Mouse (Mus musculus): ENCODE data around the gene Asic5. TPM values are rescaled to one million over a fixed set of nuclear protein-coding genes. Genes with fewer than 3 reads are reported as not detected.

The Asic5 gene
- total RNA-seq, 2 experiments from 2014 or later: not detected

GRCm38 (mm10) chr3:82061402-82062180, 79.5 kb downstream of the Asic5 start:
- intact Hi-C loops (cut with DNase I): no loop called here
- DNase-seq: no peak

- DNase-seq: no peak
- intact Hi-C loops (cut with DNase I): no loop called here
These were observed 85.7 kb downstream of the Asic5 start for GRCm38 (mm10) chr3:82067830-82068229.

Other genes starting within 250 kb of the Asic5 start
- 1 to 10 TPM; 3.7 to 3.9 TPM for gene Ctso, start 49.7 kb upstream of the Asic5 start, total RNA-seq (2021)
- gene Tdo2, start 6.1 kb upstream of the Asic5 start, total RNA-seq (2021): not detected
- 1 to 10 TPM; 3.9 to 4.2 TPM for gene Gucy1b1, start 92.4 kb downstream of the Asic5 start, total RNA-seq (2021)
- 1 to 10 TPM; 5.8 to 7.0 TPM for gene Gucy1a1, start 163.5 kb downstream of the Asic5 start, total RNA-seq (2021)

Data from gastrocnemius, postnatal 36 days (tissue).